Mouse (Mus musculus) hindbrain, embryonic 13.5 days (tissue): ENCODE measurements around the gene Smim24. TPM values are rescaled to one million over a fixed set of nuclear protein-coding genes. Genes with fewer than 3 reads are reported as not detected.

Experiments
- ATAC-seq: fragments of 200-750 bp; cut with Nextera tagmentation; 2 replicates; pipeline ENCODE4 v1.8.0; 2017; ENCODE audit warnings: moderate TSS enrichment; ENCODE audit not compliant: low FRiP score
- H3K27ac ChIP-seq: fragments of 300-500 bp; sonication (generic); 2 replicates; pipeline ENCODE4 v1.5.1; 2015; ENCODE audit warnings: inconsistent platforms, mild to moderate bottlenecking, moderate library complexity
- H3K27me3 ChIP-seq: fragments of 300-500 bp; sonication (generic); 2 replicates; pipeline ENCODE4 v1.6.1; 2015; ENCODE audit warnings: mild to moderate bottlenecking, inconsistent platforms
- H3K36me3 ChIP-seq: fragments of 300-500 bp; sonication (generic); 2 replicates; pipeline ENCODE4 v1.6.1; 2015; ENCODE audit warnings: mild to moderate bottlenecking, inconsistent platforms
- H3K4me1 ChIP-seq: fragments of 300-500 bp; sonication (generic); replicated peaks from 2 replicates; pipeline ENCODE4 v1.6.1; 2015; ENCODE audit warnings: inconsistent platforms
- H3K4me2 ChIP-seq: fragments of 300-500 bp; sonication (generic); 2 replicates; pipeline ENCODE4 v1.6.1; 2015; ENCODE audit warnings: inconsistent platforms, mild to moderate bottlenecking, moderate library complexity
- H3K4me3 ChIP-seq: fragments of 300-500 bp; sonication (generic); 2 replicates; pipeline ENCODE4 v1.5.1; 2015; ENCODE audit warnings: mild to moderate bottlenecking, inconsistent platforms
- H3K9ac ChIP-seq: fragments of 300-500 bp; sonication (generic); 2 replicates; pipeline ENCODE4 v1.6.1; 2015; ENCODE audit warnings: mild to moderate bottlenecking, inconsistent platforms
- H3K9me3 ChIP-seq: fragments of 300-500 bp; sonication (generic); 2 replicates; pipeline ENCODE4 v1.6.1; 2016; ENCODE audit warnings: inconsistent platforms
- WGBS: fragments of 180-500 bp; shearing (Covaris S2); methylation state at CpG from one replicate; pipeline ENCODE4 v1.1.7; 2015; 5-methylcytosine and 5-hydroxymethylcytosine counted together
- polyA plus RNA-seq: library from polyadenylated mRNA; unstranded; fragments of >200 nt; fragmentation: Nextera tagmentation; extraction: Ambion mirVana; gene quantifications from 2 replicates; pipeline ENCODE4 v1.2.1, GENCODE M21; 2015

Gene Smim24
- polyA plus RNA-seq, 1 experiment from 2014 or later = 1.8 TPM

DNA sequence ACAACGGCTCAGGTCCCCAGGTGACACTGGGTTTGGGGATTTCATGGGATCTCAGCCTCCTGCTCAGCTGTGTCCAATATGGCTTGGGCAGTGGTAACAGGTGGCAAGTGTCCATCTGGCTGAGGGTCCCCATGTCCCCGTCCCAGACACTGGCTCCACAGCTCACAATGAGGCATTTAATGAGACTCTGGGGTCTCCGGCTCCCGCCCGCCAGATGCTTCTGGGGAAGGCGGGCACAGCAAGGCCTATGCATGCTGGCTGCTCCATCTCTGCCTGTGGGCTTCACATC, 25.7 kb upstream of the Smim24 start:
- WGBS = 68% methylated on average over 6 of the region's 6 CpGs
- H3K36me3 ChIP-seq = peaks cover 65% of the 10 kb centered on the region
- peaks cover 38% of the 10 kb centered on the region for H3K4me1 ChIP-seq
- H3K27me3 ChIP-seq = peaks cover 34% of the 10 kb centered on the region
- no peak overlapping the region for H3K27ac ChIP-seq
- no peak overlapping the region for H3K9ac ChIP-seq
- no peaks in the 10 kb centered on the region for H3K9me3 ChIP-seq
- H3K4me2 ChIP-seq = no peak overlapping the region
- no peak overlapping the region for H3K4me3 ChIP-seq
- ATAC-seq = no peak

DNA sequence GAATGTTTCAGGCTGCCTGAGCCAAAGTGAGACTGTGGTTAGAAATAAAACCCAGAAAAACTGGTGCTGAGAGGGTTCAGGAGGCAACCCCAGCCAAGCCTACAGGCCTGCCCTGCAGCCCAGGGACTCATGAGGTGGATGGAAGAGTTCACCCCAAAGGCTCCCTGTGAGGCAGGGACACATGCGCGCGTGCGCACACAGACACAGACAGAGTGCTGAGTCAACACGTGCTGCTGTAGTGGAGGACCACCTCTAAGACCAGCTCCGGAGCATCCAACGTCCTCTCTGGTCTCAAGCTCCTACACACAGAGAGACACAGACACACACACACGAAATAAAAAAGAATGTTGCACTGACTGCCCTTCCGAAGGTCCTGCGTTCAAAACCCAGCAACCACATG, 17.5 kb upstream of the Smim24 start:
- WGBS = 94% methylated on average over 10 of the region's 10 CpGs
- peaks cover 37% of the 10 kb centered on the region for H3K4me1 ChIP-seq

DNA sequence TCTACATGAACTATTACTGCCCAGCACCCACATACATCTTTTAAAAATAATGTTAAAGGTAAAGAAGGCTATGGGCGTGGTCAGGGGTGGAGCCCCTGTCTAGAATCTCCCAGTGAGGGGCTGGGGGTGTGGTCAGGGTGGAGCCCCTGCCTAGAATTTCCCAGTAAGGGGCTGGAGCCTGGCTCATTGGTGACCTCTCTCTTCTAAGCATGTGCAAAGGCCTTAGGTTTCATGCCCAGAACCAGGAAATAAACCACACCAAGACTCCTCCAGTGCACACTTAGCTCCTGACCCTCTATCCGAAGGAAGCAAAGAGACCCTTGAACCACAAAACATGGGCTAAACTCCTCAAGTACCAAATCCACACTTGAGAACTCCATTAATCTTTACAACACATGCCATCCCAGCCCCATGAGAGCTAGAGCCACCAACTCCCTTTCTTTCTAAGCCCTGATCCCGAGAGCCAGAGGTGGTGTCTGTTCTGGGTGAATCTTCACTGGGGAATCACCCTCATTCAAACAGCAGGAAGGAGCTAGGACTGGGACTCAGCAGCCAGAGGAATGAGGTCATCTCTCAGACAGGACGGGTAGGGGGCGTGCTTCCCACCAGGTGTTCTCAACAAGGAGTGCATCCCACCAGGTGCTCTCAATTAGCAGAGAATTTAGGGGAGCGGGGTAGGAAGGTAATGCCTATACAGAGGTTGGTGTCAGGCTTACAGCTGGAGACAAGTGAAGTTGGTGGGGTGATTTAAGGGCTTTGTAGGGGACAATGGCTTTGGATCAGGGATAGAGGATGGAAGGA, 16.1 kb upstream of the Smim24 start:
- H3K27me3 ChIP-seq = no peaks in the 10 kb centered on the region
- 49% methylated on average over 6 of the region's 6 CpGs for WGBS
- H3K9ac ChIP-seq = peak overlapping the region; percentile 95
- ATAC-seq = no peak
- H3K9me3 ChIP-seq = no peaks in the 10 kb centered on the region
- peaks cover 35% of the 10 kb centered on the region for H3K36me3 ChIP-seq
- H3K4me1 ChIP-seq = peaks cover 37% of the 10 kb centered on the region
- no peak overlapping the region for H3K27ac ChIP-seq
- H3K4me2 ChIP-seq = peak overlapping the region; percentile 92
- peak overlapping the region; percentile 74 for H3K4me3 ChIP-seq

More for the DNA sequence above, 17.5 kb upstream of the Smim24 start:
- Histone ChIP-seq H3K9me3 (no peaks in the 10 kb centered on the region), H3K9ac (peak overlapping the region; percentile 13; the same call in 1 of the 2 replicates), H3K27ac (no peak overlapping the region), H3K36me3 (peaks cover 49% of the 10 kb centered on the region), H3K4me2 (no peak overlapping the region), H3K27me3 (no peaks in the 10 kb centered on the region), H3K4me3 (no peak overlapping the region)
- no peak for ATAC-seq

DNA sequence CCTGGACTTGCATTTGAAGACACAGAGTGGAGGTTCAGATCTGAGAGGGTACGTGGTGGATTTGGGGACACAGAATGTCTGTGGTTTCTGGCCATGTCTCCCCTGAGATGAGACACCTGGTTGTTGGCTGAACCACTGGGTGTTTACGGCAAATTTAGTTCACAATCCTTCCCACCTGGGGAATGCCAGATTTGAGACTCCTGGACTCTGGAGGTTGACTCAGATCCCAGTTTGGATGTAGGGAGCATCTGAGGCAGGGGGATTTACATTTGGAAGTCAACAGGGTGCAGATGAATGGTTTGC, 15.5 kb upstream of the Smim24 start:
- ATAC-seq = no peak
- 56% methylated on average over 2 of the region's 2 CpGs for WGBS
- Histone ChIP-seq H3K36me3 (peaks cover 34% of the 10 kb centered on the region), H3K27me3 (no peaks in the 10 kb centered on the region), H3K4me3 (peak overlapping the region; percentile 74), H3K27ac (no peak overlapping the region), H3K9ac (peak overlapping the region; percentile 95), H3K4me2 (peak overlapping the region; percentile 92), H3K9me3 (no peaks in the 10 kb centered on the region), H3K4me1 (peaks cover 37% of the 10 kb centered on the region)

DNA sequence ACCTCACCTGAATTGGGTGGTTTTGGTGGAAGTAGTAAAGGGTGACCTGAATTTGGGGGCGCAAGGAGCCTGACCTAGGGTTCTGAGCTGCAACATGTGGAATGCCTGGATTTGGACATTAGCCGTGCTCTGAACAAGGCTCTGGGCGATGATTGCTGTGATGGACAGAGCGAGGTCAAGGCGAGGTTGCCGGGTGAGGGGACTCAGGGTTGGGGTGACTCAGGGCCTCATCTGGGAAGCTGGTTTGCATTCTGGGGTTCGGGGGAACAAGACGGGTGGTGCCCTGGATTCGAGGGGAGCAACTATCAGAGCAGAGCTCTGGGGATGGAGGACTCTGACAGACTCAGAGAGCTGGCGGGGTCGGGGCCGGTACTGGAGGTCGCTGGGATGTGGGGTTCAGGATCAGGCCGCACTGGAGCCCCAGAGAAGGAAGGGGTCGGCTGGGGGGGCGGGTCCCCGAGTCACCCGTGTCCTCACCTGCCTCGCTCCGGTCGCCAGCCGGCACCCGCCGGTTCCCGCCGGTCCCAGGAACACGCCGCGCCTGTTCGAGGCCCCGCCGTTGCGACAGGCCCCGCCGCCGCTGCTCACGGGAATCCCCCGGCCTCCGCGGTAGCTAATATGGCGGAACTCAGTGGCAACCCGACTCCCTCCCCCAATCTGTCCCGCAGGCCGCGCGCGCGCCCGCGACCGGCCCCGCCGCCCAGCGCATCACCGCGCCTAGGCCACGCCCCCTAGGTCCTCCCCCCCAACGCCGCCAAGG, 14.9 kb upstream of the Smim24 start, which contains the start of gene Fzr1:
Gene Fzr1 (minus strand): TSS at position 724 of the 760 bp plus-strand sequence.
- Histone ChIP-seq H3K9me3 (no peaks in the 10 kb centered on the region), H3K27ac (peak within 1 kb of the TSS; percentile 85), H3K9ac (peak within 1 kb of the TSS; percentile 95), H3K36me3 (peaks cover 28% of the 10 kb centered on the region), H3K4me1 (peaks cover 37% of the 10 kb centered on the region), H3K4me2 (peak within 1 kb of the TSS; percentile 92), H3K4me3 (peak within 1 kb of the TSS; percentile 74), H3K27me3 (no peaks in the 10 kb centered on the region)
- peak; percentile 76 for ATAC-seq
- under 1% methylated on average over 58 of the region's 59 CpGs for WGBS

DNA sequence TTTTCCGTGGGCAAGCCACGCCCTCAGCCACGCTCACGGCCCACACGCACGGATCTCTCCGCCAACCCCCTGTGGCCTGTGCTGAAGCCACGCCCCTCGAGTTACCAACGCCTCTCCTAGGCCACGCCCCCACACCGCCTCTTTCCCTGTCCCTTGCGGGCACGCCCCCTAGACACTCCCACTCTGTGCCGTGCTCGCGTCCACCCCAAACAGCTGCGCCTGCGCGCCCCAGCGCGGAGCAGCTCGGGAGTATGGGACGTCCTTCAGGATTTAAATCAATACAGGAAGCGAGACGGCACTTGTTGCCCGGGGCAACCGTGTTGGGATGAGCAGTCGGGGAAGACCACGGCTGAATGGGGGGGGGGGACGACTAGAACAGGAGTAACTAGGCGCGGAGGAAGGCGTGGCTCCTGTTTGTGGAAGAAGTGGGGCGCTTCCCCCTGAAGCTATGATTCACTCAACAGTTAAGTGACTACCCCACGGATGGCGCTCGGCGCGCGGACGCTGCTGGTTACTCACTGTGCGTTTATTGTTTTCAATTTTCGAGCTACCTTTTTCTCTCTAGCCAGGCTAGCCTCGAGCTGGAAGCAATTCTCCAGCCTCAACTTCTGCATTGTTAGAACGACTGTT, 14.2 kb upstream of the Smim24 start:
- H3K9ac ChIP-seq = peak overlapping the region; percentile 95
- H3K4me1 ChIP-seq = peaks cover 37% of the 10 kb centered on the region
- H3K4me2 ChIP-seq = peak overlapping the region; percentile 92
- WGBS = under 1% methylated on average over 46 of the region's 46 CpGs
- peak overlapping the region; percentile 74 for H3K4me3 ChIP-seq
- no peaks in the 10 kb centered on the region for H3K27me3 ChIP-seq
- H3K9me3 ChIP-seq = no peaks in the 10 kb centered on the region
- peak overlapping the region; percentile 85 for H3K27ac ChIP-seq
- peak; percentile 96 for ATAC-seq
- H3K36me3 ChIP-seq = peaks cover 21% of the 10 kb centered on the region

DNA sequence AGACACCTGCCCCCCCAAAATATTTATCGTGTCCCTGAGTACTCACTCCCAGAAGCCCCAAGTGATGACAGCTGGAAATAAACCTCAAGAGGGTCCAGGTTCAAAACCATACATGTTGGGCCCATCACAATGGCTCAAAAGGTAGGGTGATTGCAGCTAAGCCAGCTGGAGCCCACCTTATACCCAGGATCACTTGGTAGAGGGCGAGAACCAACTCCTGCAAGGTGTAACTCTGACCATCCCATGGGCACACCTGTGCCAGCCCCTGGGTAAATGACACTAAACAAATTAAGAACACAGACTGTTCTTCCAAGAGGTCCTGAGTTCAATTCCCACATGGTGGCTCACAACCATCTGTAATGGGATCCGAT, 13.7 kb upstream of the Smim24 start:
- 63% methylated on average over 3 of the region's 3 CpGs for WGBS
- 0 out of 2 replicates have a peak, but pooled peaks have one; percentile 3 for ATAC-seq

DNA sequence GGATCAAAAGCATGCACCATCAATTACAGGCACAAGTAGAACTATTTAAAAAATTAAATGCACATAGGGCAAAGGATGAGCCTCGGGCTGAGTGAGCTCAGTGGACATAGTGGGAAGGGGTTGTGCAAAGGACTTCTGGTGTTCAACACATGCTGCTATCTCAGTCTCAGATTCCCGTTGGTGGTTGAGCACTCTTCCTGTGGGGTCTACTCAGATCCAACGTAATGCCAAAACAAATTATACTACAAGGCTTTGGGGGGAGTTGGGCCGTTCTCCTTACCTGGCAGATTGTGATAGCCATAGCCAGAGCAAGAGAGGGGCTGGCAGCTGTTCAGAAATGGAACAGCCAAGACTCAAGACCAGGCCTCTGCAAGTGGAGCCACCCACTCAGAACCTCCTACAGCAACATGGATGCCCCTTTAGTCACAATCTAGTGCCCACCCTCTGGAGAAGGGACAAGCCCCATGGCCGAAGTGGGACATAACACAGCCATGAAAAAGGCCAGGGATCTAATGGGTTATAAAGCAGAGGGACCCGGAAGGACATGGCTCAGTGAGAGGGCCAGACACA, 13.0 kb upstream of the Smim24 start:
- Histone ChIP-seq H3K27ac (no peak overlapping the region), H3K4me3 (no peak overlapping the region), H3K4me2 (no peak overlapping the region), H3K4me1 (peaks cover 37% of the 10 kb centered on the region), H3K9me3 (no peaks in the 10 kb centered on the region), H3K36me3 (peaks cover 14% of the 10 kb centered on the region; the same call in 1 of the 2 replicates), H3K9ac (no peak overlapping the region), H3K27me3 (no peaks in the 10 kb centered on the region)
- WGBS = 95% methylated on average over 6 of the region's 6 CpGs
- ATAC-seq = no peak

More for the DNA sequence above, 13.7 kb upstream of the Smim24 start:
- Histone ChIP-seq H3K4me3 (peak overlapping the region; percentile 74), H3K27me3 (no peaks in the 10 kb centered on the region), H3K9me3 (no peaks in the 10 kb centered on the region), H3K27ac (peak overlapping the region; percentile 85), H3K4me2 (peak overlapping the region; percentile 92), H3K9ac (peak overlapping the region; percentile 95), H3K36me3 (peaks cover 16% of the 10 kb centered on the region), H3K4me1 (peaks cover 34% of the 10 kb centered on the region)

DNA sequence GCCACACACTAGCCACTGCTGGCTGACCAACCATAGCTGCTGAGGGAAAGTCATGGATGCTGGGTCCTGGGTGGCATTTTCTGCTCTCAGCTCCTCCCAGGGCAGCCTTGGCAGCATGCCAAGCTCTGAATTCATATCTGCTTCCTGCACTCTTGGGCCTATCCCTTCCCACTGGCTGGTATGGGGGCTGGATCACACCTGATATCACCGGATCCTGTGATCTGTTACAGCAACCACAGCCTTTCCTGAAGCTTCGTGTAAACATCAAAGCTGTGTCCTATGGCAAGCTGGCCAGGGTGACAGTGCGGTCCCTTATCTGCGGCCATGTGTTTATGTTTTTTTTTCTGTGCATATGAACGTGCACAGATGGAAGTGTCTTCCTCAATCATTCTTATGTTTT, 10.8 kb upstream of the Smim24 start:
- Histone ChIP-seq H3K9me3 (no peaks in the 10 kb centered on the region), H3K27me3 (no peaks in the 10 kb centered on the region), H3K9ac (peak overlapping the region; percentile 39; the same call in 1 of the 2 replicates), H3K4me3 (no peak overlapping the region), H3K36me3 (peaks cover 13% of the 10 kb centered on the region), H3K27ac (0 out of 2 replicates have a peak overlapping the region, but pooled peaks have one; percentile 5), H3K4me1 (peaks cover 32% of the 10 kb centered on the region), H3K4me2 (no peak overlapping the region)
- WGBS = 92% methylated on average over 5 of the region's 5 CpGs
- ATAC-seq = no peak

DNA sequence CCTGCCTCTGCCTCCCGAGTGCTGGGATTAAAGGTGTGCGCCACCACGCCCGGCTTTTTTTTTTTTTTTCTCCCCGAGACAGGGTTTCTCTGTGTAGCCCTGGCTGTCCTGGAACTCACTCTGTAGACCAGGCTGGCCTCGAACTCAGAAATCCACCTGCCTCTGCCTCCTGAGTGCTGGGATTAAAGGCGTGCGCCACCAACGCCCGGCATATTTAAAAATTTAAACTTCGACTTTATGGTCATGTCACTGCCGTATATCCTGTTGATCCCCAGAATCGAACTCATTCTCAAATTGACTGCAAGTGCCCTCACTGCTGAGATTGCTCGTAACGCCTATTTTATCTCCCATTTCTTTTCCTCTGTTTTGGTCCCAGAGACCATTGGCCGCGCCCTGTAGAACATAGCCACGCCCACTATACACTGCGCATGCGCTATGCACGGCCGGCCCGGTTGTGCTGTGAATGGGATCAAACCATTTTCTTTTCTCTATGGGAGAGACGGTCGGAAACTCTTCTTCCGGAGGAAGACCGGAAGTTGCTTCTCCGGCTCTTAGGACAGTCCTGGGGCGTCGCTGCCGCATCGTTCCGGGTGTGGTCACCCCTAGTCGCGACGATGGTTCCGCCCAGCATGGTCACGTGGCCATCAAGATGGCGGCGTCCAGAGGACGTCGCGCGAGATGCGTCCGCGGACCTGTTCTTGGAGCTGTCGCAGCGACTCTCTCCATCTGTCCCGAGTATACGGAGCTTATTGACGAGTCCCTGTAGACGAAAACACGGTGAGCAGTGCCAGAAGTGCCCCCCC, 8.8 kb upstream of the Smim24 start, which contains the start of the genes Dohh and Gm48551:
Gene Dohh (plus strand): TSS at position 627 of the 803 bp plus-strand sequence.
Gene Gm48551 (plus strand): TSS at position 665 of the 803 bp plus-strand sequence.
- peak; percentile 91 for ATAC-seq
- peak within 1 kb of the TSS; percentile 90 for H3K9ac ChIP-seq
- peaks cover 33% of the 10 kb centered on the region for H3K36me3 ChIP-seq
- H3K27me3 ChIP-seq = no peaks in the 10 kb centered on the region
- H3K4me3 ChIP-seq = peak within 1 kb of the TSS; percentile 96
- 9% methylated on average over 54 of the region's 54 CpGs for WGBS
- H3K4me2 ChIP-seq = peak within 1 kb of the TSS; percentile 95
- H3K27ac ChIP-seq = peak within 1 kb of the TSS; percentile 90
- H3K4me1 ChIP-seq = peaks cover 22% of the 10 kb centered on the region
- no peaks in the 10 kb centered on the region for H3K9me3 ChIP-seq

DNA sequence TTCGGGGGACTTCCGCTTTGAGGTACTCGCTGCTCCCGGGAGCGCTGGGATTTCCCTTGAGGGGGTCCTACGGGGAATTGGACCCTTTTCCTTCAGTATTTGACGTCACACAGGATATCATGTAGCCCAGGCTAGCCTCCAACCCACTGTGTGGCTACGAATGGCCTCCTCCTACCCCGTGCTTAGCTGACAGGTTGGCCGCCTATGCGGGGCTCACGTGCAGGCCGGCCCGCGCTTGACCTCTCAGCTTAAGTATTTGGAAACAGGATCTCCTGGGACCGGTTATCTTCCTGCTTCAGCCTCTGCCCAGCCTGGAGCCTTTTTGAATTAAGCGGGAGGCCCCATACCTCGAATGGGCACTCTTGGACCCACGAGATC, 8.3 kb upstream of the Smim24 start:
- H3K27me3 ChIP-seq = no peaks in the 10 kb centered on the region
- peak overlapping the region; percentile 90 for H3K27ac ChIP-seq
- no peaks in the 10 kb centered on the region for H3K9me3 ChIP-seq
- H3K9ac ChIP-seq = peak overlapping the region; percentile 90
- ATAC-seq = peak; percentile 34
- peak overlapping the region; percentile 96 for H3K4me3 ChIP-seq
- WGBS = under 1% methylated on average over 19 of the region's 19 CpGs
- H3K36me3 ChIP-seq = peaks cover 34% of the 10 kb centered on the region
- peaks cover 23% of the 10 kb centered on the region for H3K4me1 ChIP-seq
- peak overlapping the region; percentile 95 for H3K4me2 ChIP-seq
